Mouse (Mus musculus) intestine, embryonic 14.5 days (tissue): ENCODE data around the gene Hck. TPM values are rescaled to one million over a fixed set of nuclear protein-coding genes. Genes with fewer than 3 reads are reported as not detected.

Experiments used
- ATAC-seq: fragments of 200-750 bp; cut with Nextera tagmentation; replicated peaks from 2 replicates; pipeline ENCODE4 v1.8.0; 2017; ENCODE audit warnings: low read depth, moderate number of reproducible peaks, moderate TSS enrichment, moderate library complexity; ENCODE audit not compliant: low FRiP score, low TSS enrichment
- DNase-seq: peaks from one replicate; pipeline ENCODE4 v3.0.0-alpha.2; 2018; ENCODE audit warnings: low spot score
- H3K27ac ChIP-seq: fragments of 300-500 bp; sonication (generic); 2 replicates; pipeline ENCODE4 v1.5.1; 2014; ENCODE audit warnings: low read depth, mild to moderate bottlenecking, control low read depth
- H3K27me3 ChIP-seq: fragments of 300-500 bp; sonication (generic); replicated peaks from 2 replicates; pipeline ENCODE4 v1.6.1; 2014; ENCODE audit warnings: low read length, control low read depth; ENCODE audit not compliant: control insufficient read depth, insufficient read depth
- H3K36me3 ChIP-seq: fragments of 300-500 bp; sonication (generic); 2 replicates; pipeline ENCODE4 v1.6.1; 2014; ENCODE audit warnings: low read length, control low read depth; ENCODE audit not compliant: control insufficient read depth, insufficient read depth
- H3K4me1 ChIP-seq: fragments of 300-500 bp; sonication (generic); replicated peaks from 2 replicates; pipeline ENCODE4 v1.6.1; 2014; ENCODE audit warnings: low read length, control low read depth, mixed read lengths; ENCODE audit not compliant: control insufficient read depth, insufficient read depth
- H3K4me2 ChIP-seq: fragments of 300-500 bp; sonication (generic); 2 replicates; pipeline ENCODE4 v1.6.1; 2014; ENCODE audit warnings: low read length
- H3K4me3 ChIP-seq: fragments of 300-500 bp; sonication (generic); 2 replicates; pipeline ENCODE4 v1.5.1; 2014; ENCODE audit warnings: low read depth, low read length, control low read depth, mixed read lengths
- H3K9ac ChIP-seq: fragments of 300-500 bp; sonication (generic); 2 replicates; pipeline ENCODE4 v1.6.1; 2014; ENCODE audit warnings: mild to moderate bottlenecking, low read length
- H3K9me3 ChIP-seq: fragments of 300-500 bp; sonication (generic); 2 replicates; pipeline ENCODE4 v1.6.1; 2016; ENCODE audit warnings: low read length, control low read depth; ENCODE audit not compliant: control insufficient read depth
- WGBS: fragments of 180-500 bp; shearing (Covaris S2); extraction: QIAGEN DNeasy Blood & Tissue Kit; methylation state at CpG from one replicate; pipeline ENCODE4 v1.1.7; 2014; 5-methylcytosine and 5-hydroxymethylcytosine counted together
- polyA plus RNA-seq: library from polyadenylated mRNA; unstranded; fragments of >200 nt; fragmentation: Nextera tagmentation; extraction: Ambion mirVana; gene quantifications from 2 replicates; pipeline ENCODE4 v1.2.1, GENCODE M21; 2014

Hck gene
- polyA plus RNA-seq, 1 experiment from 2014 or later = 4.5 TPM

DNA sequence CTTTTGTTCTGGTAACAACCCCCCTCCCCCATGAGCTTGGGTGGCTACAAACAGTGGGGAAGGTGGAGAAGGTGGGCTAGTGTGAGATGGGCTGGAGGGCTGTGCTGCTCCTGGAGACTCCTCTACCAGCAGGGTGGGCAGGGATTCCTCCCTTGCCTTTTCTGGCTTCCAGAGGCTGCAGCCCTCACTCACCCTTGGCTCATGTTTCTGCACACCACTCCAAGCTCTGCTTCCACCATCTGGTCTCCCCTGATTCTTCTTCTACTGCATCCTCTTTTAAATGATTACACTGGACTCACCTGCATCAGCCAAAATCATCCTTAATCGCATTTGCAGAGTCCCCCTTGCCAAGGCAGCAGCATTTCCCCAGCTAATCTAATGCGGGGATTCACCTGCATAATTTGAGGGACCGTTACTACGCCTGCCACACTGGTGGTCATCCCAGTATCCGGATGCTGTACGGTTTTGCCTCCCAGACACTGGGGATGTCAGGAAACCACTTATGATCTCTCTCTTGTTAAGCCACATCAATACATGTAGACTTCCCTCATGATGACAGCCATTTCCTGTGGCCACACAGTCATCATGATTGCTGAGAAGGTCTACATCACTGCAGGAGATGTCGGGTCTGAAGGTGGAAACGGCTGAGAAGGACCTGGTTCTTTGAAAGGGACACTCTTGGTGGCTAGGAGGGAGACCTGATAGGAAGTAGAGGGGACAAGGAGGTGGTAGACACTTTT is 43.8 kb downstream of the Hck start:
- Histone ChIP-seq H3K9ac (no peak overlapping the region), H3K36me3 (no peaks in the 10 kb centered on the region), H3K9me3 (no peaks in the 10 kb centered on the region), H3K27ac (no peak overlapping the region), H3K27me3 (no peaks in the 10 kb centered on the region), H3K4me2 (no peak overlapping the region), H3K4me1 (no peaks in the 10 kb centered on the region), H3K4me3 (no peak overlapping the region)
- WGBS = 76% methylated on average over 8 of the region's 8 CpGs
- ATAC-seq (no peak), DNase-seq (no peak)

GRCm38 (mm10) chr2:153153033-153153450 is 44.8 kb downstream of the Hck start:
- no peaks in the 10 kb centered on the region for H3K4me1 ChIP-seq
- 0 out of 2 replicates have a peak, but pooled peaks have one; percentile 19 for ATAC-seq
- no peak for DNase-seq
- H3K27me3 ChIP-seq = no peaks in the 10 kb centered on the region
- no peaks in the 10 kb centered on the region for H3K9me3 ChIP-seq
- H3K27ac ChIP-seq = no peak overlapping the region
- H3K4me2 ChIP-seq = no peak overlapping the region
- H3K4me3 ChIP-seq = no peak overlapping the region
- WGBS = 60% methylated on average over 4 of the region's 4 CpGs
- no peaks in the 10 kb centered on the region for H3K36me3 ChIP-seq
- H3K9ac ChIP-seq = no peak overlapping the region

DNA sequence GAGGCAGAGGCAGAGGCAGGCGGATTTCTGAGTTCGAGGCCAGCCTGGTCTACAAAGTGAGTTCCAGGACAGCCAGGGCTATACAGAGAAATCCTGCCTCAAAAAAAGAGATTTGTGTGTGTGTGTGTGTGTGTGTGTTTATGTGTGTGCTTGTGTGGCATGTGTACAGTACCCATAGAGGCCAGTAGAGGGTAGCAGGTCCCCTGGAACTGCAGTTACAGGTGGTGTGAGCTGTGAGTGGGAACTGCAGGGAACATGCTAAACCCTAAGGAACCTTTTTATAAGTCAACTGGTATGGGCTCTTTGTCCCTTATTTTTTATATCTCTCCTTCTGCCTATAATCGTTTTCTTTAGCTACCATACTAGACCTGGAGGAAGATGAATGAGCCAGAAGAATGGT is 49.0 kb downstream of the Hck start:
- WGBS = 89% methylated on average over 2 of the region's 3 CpGs
- Histone ChIP-seq H3K4me1 (peaks cover 4% of the 10 kb centered on the region), H3K4me2 (no peak overlapping the region), H3K27me3 (no peaks in the 10 kb centered on the region), H3K36me3 (no peaks in the 10 kb centered on the region), H3K27ac (no peak overlapping the region), H3K9ac (no peak overlapping the region), H3K4me3 (no peak overlapping the region), H3K9me3 (no peaks in the 10 kb centered on the region)
- DNase-seq = no peak
- no peak for ATAC-seq

GRCm38 (mm10) chr2:153160133-153160532 is 51.9 kb downstream of the Hck start:
- Histone ChIP-seq H3K27ac (no peak overlapping the region), H3K4me1 (peaks cover 10% of the 10 kb centered on the region), H3K9me3 (no peaks in the 10 kb centered on the region), H3K9ac (no peak overlapping the region), H3K27me3 (no peaks in the 10 kb centered on the region), H3K4me2 (no peak overlapping the region), H3K36me3 (peaks cover 6% of the 10 kb centered on the region; the same call in 1 of the 2 replicates), H3K4me3 (no peak overlapping the region)
- no peak for ATAC-seq
- 85% methylated on average over 5 of the region's 5 CpGs for WGBS
- no peak for DNase-seq

DNA sequence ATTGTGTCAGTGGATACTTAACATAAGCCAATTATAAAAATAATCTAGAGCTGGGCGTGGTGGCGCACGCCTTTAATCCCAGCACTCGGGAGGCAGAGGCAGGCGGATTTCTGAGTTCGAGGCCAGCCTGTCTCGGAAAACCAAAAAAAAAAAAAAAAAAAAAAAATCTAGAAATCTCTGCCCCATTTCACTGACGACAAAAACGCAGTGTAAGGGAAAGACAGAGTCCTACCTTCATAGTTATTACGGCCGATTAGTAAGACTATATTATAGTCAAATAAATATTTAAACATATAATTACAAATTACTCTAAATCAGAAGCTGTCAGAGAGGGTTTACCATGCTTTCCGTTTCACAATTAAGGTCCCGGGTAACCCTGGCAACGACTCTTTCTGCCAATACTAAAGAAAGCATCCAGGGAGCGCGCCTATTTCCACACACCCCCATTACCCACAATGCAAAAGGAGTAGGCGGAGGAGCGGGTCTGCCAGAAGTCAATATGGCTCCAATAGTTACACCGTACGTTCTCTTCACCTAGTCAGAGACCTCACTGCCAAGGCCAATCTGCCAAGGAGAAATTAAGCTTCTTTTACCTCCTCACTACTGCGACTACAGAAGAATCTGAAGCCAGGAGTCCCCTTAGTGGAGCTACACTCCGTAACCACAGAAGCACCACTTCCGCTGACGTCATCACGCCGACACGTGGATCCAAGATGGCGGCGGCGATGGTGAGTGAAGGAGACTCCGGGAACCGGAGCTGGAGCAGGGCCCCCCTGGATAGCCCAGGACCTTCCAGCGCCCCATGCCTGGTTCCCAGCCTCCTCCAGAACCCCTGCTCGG is 52.8 kb downstream of the Hck start, which contains the start of gene Tm9sf4:
TSS of gene Tm9sf4 (plus strand) at position 460 of the 840 bp plus-strand sequence.
- Histone ChIP-seq H3K9ac (peak within 1 kb of the TSS; percentile 81), H3K9me3 (no peaks in the 10 kb centered on the region), H3K27ac (peak within 1 kb of the TSS; percentile 93), H3K4me1 (peaks cover 10% of the 10 kb centered on the region), H3K27me3 (no peaks in the 10 kb centered on the region), H3K36me3 (peaks cover 9% of the 10 kb centered on the region; the same call in 1 of the 2 replicates), H3K4me3 (peak within 1 kb of the TSS; percentile 76), H3K4me2 (peak within 1 kb of the TSS; percentile 95)
- peak; percentile 93 for ATAC-seq
- peak; percentile 96 for DNase-seq
- 12% methylated on average over 32 of the region's 34 CpGs for WGBS

DNA sequence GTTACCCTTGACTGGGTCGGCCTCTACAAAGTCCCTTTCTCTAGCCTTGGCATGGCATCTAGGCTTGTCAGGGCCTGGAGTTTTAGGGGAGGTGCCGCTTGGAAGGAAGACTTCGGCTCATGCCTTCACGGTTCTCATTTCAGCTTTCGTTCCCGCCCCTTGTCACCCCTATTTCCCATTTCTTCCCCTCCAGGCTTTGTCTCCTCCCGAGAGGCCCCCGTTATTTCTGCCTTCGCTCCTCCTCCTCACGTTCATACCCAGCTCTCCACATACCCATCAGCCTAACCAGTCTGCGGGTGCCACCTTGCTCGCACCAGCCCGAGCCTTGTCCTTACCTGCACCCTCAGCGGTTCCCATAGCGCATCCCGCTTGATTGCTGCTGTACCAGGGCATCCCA is 53.4 kb downstream of the Hck start:
- peak overlapping the region; percentile 93 for H3K27ac ChIP-seq
- peak; percentile 38; the same call in 1 of the 2 replicates for ATAC-seq
- 0% methylated on average over 16 of the region's 16 CpGs for whole genome bisulfite sequencing

GRCm38 (mm10) chr2:153167136-153167535 is 58.9 kb downstream of the Hck start:
- no peak for ATAC-seq
- no peak overlapping the region for H3K9ac ChIP-seq

More for the DNA sequence above, 53.4 kb downstream of the Hck start:
- peak overlapping the region; percentile 95 for H3K4me2 ChIP-seq
- no peaks in the 10 kb centered on the region for H3K9me3 ChIP-seq
- no peak for DNase-seq
- peak overlapping the region; percentile 81 for H3K9ac ChIP-seq
- peaks cover 10% of the 10 kb centered on the region for H3K4me1 ChIP-seq
- peaks cover 9% of the 10 kb centered on the region; the same call in 1 of the 2 replicates for H3K36me3 ChIP-seq
- H3K4me3 ChIP-seq = peak overlapping the region; percentile 76
- no peaks in the 10 kb centered on the region for H3K27me3 ChIP-seq

DNA sequence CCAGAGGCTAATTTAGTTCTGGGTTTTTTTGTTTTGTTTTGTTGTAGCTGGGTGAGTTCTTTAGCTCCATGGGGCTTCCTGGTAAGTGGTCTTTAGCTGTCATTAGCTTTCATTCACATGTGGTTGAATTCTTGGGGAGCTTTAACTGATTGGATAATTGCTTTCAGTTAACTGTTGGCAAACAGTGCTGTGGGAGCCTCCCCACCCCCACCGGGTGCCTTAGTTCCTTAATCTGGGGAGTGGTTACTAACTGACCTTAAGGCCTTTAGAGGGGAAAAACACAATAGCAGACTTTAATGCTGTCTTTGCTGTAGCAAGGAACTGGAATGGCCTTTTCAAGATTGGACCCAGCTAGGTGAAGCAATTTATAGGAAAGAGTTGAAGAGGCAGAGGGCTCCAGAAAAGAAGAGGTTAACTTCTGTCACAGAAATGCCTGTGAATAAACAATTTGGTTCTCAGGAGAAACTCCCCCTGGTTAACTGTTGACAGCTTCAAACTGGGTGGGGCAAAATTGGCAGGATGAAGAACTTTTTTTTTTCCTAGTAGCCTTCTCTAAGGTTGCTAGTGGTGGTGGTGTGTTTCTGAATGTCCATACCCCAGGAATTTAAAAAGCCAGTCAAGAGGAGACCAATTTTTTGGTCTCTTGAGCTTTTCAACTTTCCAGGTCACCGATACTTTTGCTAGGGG is 60.0 kb downstream of the Hck start:
- 34% methylated on average over 2 of the region's 2 CpGs for WGBS
- ATAC-seq = no peak

More at GRCm38 (mm10) chr2:153167136-153167535, 58.9 kb downstream of the Hck start:
- WGBS = 62% methylated on average over 6 of the region's 6 CpGs
- Histone ChIP-seq H3K4me2 (no peak overlapping the region), H3K4me1 (peaks cover 14% of the 10 kb centered on the region), H3K27me3 (no peaks in the 10 kb centered on the region), H3K36me3 (peaks cover 9% of the 10 kb centered on the region; the same call in 1 of the 2 replicates), H3K9me3 (no peaks in the 10 kb centered on the region), H3K4me3 (no peak overlapping the region), H3K27ac (no peak overlapping the region)
- no peak for DNase-seq

More for the DNA sequence above, 60.0 kb downstream of the Hck start:
- Histone ChIP-seq H3K9ac (no peak overlapping the region), H3K27ac (no peak overlapping the region), H3K4me2 (no peak overlapping the region), H3K4me3 (no peak overlapping the region), H3K27me3 (no peaks in the 10 kb centered on the region), H3K36me3 (peaks cover 9% of the 10 kb centered on the region; the same call in 1 of the 2 replicates), H3K4me1 (0 out of 2 replicates have a peak, but pooled peaks cover 6% of the 10 kb centered on the region), H3K9me3 (no peaks in the 10 kb centered on the region)
- DNase-seq = no peak
